ENCODE assay signal across 14 mouse cellular contexts in genomic region chr3:65828020-65828419, GRCm38 (mm10).
A peak's percentile ranks its signal among the peaks of the same experiment; 100 is the strongest.
DNase-seq lines count a peak whose midpoint lies in the region; ATAC-seq lines count a peak whose summit lies in the region.
"Had no signal": no experiment of that assay in that cellular context is flagged by ENCODE, and none has a peak within 500 bp of the region (broad histone marks: within the 10 kb centered on the region; RNA-seq: fewer than 3 reads in every experiment).

No protein-coding gene starts in this region.

- no peak for ATAC-seq in midbrain, embryonic 11.5 days (ENCODE audit: low FRiP score)
- ATAC-seq in midbrain, embryonic 16.5 days = no peak
- 0 out of 2 replicates have a peak, but pooled peaks have one; percentile 48 for ATAC-seq in megakaryocyte-erythroid progenitor cell, adult 5-6 weeks (replicated peaks; ENCODE audit: low FRiP score, low TSS enrichment, poor library complexity, severe bottlenecking)
- ATAC-seq: liver, embryonic 12.5 days had no signal

- H3K9me3 ChIP-seq in midbrain, embryonic 11.5 days (ENCODE audit: control insufficient read depth, low read length) = no peaks in the 10 kb centered on the region
- no peaks in the 10 kb centered on the region for H3K9me3 ChIP-seq in midbrain, embryonic 16.5 days (replicated peaks; ENCODE audit: control insufficient read depth, low read length, poor library complexity, severe bottlenecking)
- H3K9me3 ChIP-seq: hindbrain, embryonic 10.5 days; liver, embryonic 12.5 days had no signal

- H3K4me3 ChIP-seq in midbrain, embryonic 11.5 days (ENCODE audit: low read depth, low read length) = no peak overlapping the region
- no peak overlapping the region for H3K4me3 ChIP-seq in midbrain, embryonic 16.5 days (ENCODE audit: low read depth, low read length)
- H3K4me3 ChIP-seq: hindbrain, embryonic 10.5 days; liver, embryonic 12.5 days had no signal

- no peaks in the 10 kb centered on the region for H3K36me3 ChIP-seq in midbrain, embryonic 11.5 days (ENCODE audit: control insufficient read depth, insufficient read depth, low read length)
- no peaks in the 10 kb centered on the region for H3K36me3 ChIP-seq in midbrain, embryonic 16.5 days (ENCODE audit: control insufficient read depth, insufficient read depth, low read length)
- H3K36me3 ChIP-seq: hindbrain, embryonic 10.5 days; liver, embryonic 12.5 days had no signal

- H3K27me3 ChIP-seq in midbrain, embryonic 11.5 days (ENCODE audit: control insufficient read depth, insufficient read depth, low read length) = no peaks in the 10 kb centered on the region; the same call in 1 of the 2 replicates
- H3K27me3 ChIP-seq in midbrain, embryonic 16.5 days (ENCODE audit: control insufficient read depth, insufficient read depth, low read depth, low read length) = no peaks in the 10 kb centered on the region
- H3K27me3 ChIP-seq: liver, embryonic 12.5 days had no signal

- H3K4me2 ChIP-seq in midbrain, embryonic 11.5 days = no peak overlapping the region
- H3K4me2 ChIP-seq in midbrain, embryonic 16.5 days (ENCODE audit: low read length) = no peak overlapping the region
- H3K4me2 ChIP-seq: liver, embryonic 12.5 days had no signal

- 84% methylated on average over 3 of the region's 3 CpGs for WGBS in midbrain, embryonic 11.5 days
- 81% methylated on average over 3 of the region's 3 CpGs for WGBS in midbrain, embryonic 16.5 days

- peak; percentile 12 for DNase-seq in gastrocnemius, postnatal 25 days
- DNase-seq in gastrocnemius, adult 8-10 months (ENCODE audit: low spot score in 2 of 2) = no peak
- peak; percentile 68 for DNase-seq in midbrain, embryonic 11.5 days (ENCODE audit: low spot score, missing footprints)
- peak; percentile 41 to 46 for DNase-seq in cerebellum, postnatal 25 days
- no peak for DNase-seq in frontal cortex, postnatal 25 days (ENCODE audit: low spot score in 2 of 2)
- DNase-seq in thymus, adult 18-20 months = no peak
- DNase-seq: kidney, adult 9 months; lung, postnatal 14 days; midbrain, embryonic 14.5 days; right cerebral cortex, adult 18-20 months had no signal

- no peaks in the 10 kb centered on the region for H3K4me1 ChIP-seq in midbrain, embryonic 11.5 days (ENCODE audit: control insufficient read depth, insufficient read depth, low read length)
- peaks cover 5% of the 10 kb centered on the region; the same call in 1 of the 2 replicates for H3K4me1 ChIP-seq in midbrain, embryonic 16.5 days (ENCODE audit: control insufficient read depth, insufficient read depth, low read length)
- H3K4me1 ChIP-seq: liver, embryonic 12.5 days had no signal

- no peak overlapping the region for H3K27ac ChIP-seq in midbrain, embryonic 11.5 days (ENCODE audit: low read depth, low read length)
- H3K27ac ChIP-seq in midbrain, embryonic 16.5 days (ENCODE audit: low read length) = no peak overlapping the region
- H3K27ac ChIP-seq: hindbrain, embryonic 10.5 days; liver, embryonic 12.5 days had no signal

- H3K9ac ChIP-seq in midbrain, embryonic 11.5 days (ENCODE audit: low read length) = no peak overlapping the region
- no peak overlapping the region for H3K9ac ChIP-seq in midbrain, embryonic 16.5 days (ENCODE audit: low read depth, low read length)
- H3K9ac ChIP-seq: liver, embryonic 12.5 days had no signal

Comparison
In these comparisons a context has a peak if more than half of its experiments do, and no peak if none do; other contexts are left out.
1. DNase-seq: peak in gastrocnemius, postnatal 25 days (single experiment), midbrain, embryonic 11.5 days (single experiment) and cerebellum, postnatal 25 days (2 of 2); none in gastrocnemius, adult 8-10 months (0 of 2), frontal cortex, postnatal 25 days (0 of 2) and thymus, adult 18-20 months (0 of 2).